Mouse (Mus musculus): ENCODE data around the gene Mag. TPM values are rescaled to one million over a fixed set of nuclear protein-coding genes. Genes with fewer than 3 reads are reported as not detected.

Gene Mag
- total RNA-seq, 2 experiments from 2014 or later: 137 to 247 TPM

DNA sequence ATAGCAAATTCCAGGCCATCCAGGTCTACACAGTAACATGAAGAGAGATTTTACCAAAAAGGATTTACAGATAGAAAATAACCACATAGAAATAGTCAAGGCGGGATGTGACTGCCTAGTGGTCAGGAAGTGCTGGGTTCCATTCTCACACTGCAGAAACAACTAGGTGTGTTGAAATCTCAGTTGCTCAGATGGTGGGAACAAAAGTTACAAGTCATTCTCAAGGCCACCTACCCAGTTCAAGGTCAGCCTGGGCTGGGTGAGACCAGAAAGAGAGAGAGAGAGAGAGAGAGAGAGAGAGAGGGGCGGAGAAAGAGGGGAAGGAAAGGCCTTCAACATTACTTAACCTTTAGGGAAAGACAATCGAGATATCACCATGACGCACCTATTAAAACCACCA lies 27.8 kb downstream of the Mag start:
- DNase-seq (ENCODE audit: low spot score in 2 of 2): no peak
- intact Hi-C loops (cut with DNase I): no loop called here

DNA sequence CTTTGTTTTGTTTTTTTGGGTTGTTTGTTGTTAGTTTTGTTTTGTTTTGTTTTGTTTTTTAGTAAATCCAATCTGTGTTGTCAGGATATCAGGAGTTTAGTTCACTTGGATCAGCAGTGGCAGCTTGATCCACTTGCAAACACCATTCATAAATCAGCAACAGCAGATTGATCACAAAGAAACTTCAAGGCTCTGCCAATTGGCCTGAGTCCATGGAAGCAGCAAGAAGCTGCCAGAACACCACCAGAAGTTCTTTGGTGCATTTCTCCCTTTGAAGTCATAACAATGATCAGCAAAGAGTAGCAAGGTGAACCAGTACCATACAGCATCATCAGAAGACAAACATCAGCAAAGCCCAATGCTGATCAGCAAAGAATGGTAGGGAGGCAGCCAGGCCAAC lies 30.6 kb downstream of the Mag start:
- no peak for DNase-seq (ENCODE audit: low spot score in 2 of 2)
- intact Hi-C loops (cut with DNase I): no loop called here

DNA sequence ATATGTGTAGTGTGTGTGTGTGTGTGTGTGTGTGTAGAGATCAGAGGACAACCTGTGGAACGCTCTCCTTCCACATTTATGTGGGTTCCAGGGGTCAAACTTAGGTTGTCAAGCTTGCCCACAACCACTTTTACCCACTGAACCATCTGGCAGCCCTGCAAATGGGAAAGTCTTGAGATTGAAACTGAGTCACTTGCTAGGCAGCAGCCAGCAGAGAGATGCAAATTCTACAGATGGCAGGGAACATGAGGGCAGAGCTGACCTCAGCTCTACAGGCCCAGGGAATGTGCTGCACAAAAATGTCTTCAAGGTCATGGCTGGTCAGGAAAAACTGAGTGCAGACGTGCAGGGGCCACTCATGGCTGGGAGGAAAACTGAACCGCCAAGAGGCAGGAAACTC lies 33.3 kb downstream of the Mag start:
- intact Hi-C loops (cut with DNase I): no loop called here
- no peak for DNase-seq (ENCODE audit: low spot score in 2 of 2)

DNA sequence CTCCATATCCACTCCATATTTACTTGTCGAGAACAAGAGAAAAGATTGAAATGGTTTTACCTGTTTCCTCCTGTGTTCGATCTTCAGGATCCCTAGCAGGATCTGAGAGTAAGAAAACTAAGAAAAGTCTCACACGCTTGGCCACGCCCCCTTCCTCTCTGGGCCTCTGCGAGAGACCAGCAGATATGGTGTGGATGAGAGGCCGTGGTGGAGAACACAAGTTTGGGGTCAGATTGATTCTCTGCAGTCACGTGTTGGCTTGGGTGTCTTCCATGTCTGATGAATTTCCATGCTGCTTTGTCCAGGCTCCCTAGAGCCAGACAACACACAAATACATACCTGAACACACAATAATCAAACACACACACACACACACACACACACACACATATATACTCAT lies 34.5 kb downstream of the Mag start, which contains the start of gene Cd22:
Gene Cd22 (minus strand): TSS at position 167 of the 400 bp plus-strand sequence.
- intact Hi-C loops (cut with DNase I): no loop called here
- DNase-seq (ENCODE audit: low spot score in 2 of 2): no peak

DNA sequence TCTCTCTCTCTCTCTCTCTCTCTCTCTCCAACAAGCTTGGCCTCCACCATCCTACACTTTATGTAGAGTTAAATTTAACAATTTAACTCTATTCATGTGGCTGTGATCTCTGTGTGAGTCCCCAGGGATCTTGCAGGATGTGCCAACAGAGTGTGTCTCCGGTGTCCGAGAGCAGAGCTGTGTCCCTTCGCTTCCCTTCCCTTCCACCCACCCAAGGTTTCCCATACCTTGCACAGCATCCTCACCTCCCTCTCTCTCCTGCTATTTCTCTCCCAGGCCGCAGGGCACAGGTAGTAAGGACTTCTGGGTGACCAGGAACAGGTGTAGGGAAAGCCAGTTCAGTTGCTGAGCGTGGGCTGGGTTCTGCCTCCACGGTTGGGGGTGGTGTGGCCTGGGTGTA lies 35.7 kb downstream of the Mag start:
- no peak for DNase-seq (ENCODE audit: low spot score in 2 of 2)
- intact Hi-C loops (cut with DNase I): no loop called here

DNA sequence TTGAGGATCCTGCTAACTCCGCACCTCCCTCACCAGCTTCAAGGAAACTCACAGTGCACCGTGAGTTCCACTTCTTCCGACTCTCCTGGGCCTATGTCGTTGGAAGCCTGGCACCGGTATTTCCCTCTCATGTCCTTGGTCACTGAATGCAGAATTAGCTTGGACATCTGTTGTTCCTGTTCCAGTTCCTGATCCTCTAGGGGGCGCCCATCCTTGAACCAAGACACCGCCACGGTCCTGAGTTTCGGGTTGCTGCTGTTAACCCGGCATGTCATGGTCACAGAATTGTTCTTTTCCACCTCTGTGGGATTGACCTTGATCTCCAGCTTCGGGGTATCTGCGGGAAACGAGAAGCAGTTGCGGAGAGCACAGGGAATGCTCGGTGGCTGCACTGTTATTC lies 41.6 kb downstream of the Mag start:
- DNase-seq (ENCODE audit: low spot score in 2 of 2): peak; percentile 14 to 54
- intact Hi-C loops (cut with DNase I): loop anchor here (1.0 kb wide), 1 partner anchor 101 kb away; no protein-coding TSS in a partner anchor

DNA sequence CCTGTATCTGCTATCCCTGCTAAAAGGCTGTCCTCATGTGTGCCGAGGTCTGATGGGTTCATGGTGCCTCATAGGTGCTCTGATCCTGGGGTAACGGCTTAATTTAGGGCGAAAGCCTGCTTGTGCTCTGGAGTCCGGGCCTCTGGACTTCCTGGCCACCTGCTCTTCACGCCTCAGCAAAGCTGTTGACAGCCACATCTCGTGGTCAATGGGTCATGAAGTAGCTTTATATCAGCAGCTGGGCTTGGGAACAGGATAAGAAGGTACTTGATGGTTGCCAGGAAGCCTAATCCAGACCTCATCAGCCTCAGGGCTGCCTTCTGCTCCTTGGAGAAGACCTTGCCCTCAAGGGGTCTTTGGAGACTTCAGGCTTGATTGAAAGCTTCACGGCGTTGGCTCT lies 51.3 kb downstream of the Mag start:
- DNase-seq (ENCODE audit: low spot score in 2 of 2): no peak
- intact Hi-C loops (cut with DNase I): loop anchor here (10.0 kb wide), 1 partner anchor 199 kb away; the partner anchor contains the start of gene Haus5

DNA sequence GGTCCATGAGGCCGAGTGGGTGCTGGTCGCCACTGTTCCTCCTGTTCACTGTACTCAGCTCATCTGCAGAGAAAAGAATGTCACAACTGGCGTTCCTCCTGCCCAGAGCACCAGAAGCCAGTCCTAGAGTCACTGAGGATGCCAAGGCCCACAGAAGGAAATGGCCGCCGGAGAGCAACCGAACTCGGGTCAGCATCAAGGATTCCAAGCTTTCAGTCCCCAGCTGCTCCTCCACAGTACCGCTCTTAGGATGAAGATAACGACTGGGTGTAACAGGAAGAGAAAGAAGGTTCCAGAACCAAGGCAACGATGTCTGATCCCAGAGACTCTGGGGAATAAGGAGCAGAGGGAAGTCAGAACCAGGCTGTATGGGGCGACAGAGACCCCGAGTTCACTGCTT lies 53.2 kb downstream of the Mag start, which contains the start of gene Ffar1:
Gene Ffar1 (minus strand): TSS at position 101 of the 400 bp plus-strand sequence.
- DNase-seq (ENCODE audit: low spot score in 2 of 2): no peak
- intact Hi-C loops (cut with DNase I): loop anchor here (10.0 kb wide), 1 partner anchor 197 kb away; the partner anchor contains the start of gene Haus5

DNA sequence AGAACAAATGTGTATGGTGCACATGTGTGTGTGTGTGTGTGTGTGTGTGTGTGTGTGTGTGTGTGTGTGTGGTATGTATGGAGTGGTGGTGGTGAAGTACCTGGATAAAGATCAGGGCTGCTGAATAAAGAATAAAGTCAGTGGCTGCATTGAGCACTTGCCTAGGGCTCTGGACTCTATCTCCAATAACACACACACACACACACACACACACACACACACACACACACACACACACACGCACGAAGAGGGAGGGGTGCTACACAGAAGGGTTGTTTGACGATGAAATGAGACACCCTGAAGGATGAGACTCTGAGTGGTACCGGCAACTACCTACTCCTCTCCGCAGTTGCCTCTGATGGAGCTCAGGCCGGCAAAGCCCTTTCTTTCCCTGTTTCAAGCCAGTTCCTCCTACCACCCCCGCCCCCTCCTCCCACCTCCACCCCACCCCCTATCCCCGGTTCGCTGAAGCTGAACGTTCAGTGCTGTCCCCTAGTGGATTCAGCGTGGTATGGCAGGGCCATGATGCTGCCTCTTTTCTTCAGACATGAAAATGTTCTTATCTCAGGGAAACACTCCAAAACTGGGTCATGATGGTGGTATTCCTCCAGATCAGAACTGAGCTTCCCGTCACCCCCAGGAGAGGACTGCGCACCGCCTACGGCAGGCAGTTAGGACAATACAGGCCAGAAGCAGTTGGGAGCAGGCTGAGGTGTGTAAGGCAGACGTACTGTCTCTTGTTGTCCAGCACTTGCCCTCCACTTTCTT lies 54.9 kb downstream of the Mag start:
- DNase-seq (ENCODE audit: low spot score in 2 of 2): peak; percentile 32 to 43
- intact Hi-C loops (cut with DNase I): loop anchor here (5.0 to 10.0 kb wide), 2 partner anchors 48 to 195 kb away; partner anchors contain the start of gene Haus5

DNA sequence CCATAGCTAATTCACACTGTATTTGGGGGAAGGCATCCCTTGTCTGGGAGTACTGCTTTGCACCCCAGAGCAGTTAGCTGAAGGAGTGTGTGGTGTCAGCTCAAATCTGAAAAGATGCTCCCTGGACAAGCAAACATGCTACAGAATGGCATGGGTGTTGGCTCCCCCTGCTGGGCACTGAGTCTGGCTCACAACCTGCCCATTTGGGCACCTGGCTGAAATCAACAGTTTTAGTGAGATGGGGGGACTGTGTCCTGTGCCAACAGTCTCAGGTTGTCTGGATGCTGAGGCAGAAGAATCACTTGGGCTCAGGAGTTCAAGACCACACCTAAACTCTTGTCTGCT lies 55.4 kb downstream of the Mag start:
- intact Hi-C loops (cut with DNase I): loop anchor here (5.0 kb wide), 1 partner anchor 47 kb away; no protein-coding TSS in a partner anchor
- DNase-seq (ENCODE audit: low spot score in 2 of 2): peak; percentile 69 to 72

DNA sequence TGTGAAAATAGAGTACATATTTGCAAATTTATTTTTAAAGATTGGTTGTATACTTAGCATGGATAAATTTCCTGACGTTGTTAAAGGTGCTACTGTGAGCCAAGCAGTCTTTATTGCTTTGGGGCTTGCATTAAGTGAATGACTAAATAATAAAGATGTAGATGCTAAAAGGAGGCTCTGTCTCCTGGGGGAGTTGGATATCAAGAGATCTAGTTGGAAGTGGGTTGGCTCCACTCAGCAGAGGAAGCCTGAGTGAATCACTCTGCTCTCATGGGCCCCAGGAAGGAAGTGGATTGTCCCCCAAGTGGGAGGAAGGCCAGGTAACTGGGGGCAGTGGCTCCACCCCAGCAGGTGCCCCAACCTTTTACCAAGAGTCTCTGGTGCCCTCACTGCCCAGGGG lies 56.9 kb downstream of the Mag start:
- no peak for DNase-seq (ENCODE audit: low spot score in 2 of 2)
- intact Hi-C loops (cut with DNase I): loop anchor here (5.0 kb wide), 1 partner anchor 45 kb away; no protein-coding TSS in a partner anchor

DNA sequence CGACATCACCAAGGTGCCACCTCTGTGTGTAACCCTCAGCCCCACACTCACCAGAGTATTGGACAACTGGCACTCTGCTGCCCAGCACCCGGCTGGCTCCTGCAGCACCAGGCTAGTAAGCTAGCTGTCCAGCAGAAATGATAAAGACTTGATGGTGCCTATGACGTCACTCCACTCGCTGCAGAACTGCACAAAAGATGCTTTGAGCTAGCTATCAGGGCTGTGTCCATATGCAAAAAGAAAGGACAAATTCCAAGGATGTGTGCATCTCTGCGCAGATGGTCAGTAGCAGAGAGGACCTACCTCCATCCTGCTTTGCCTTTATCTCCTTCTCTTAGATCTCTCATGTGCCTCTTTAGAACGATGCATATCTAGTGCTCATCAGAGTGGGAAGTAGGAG lies 58.6 kb downstream of the Mag start, which contains the start of gene Ffar3:
Gene Ffar3 (minus strand): TSS at position 101 of the 400 bp plus-strand sequence.
- no peak for DNase-seq (ENCODE audit: low spot score in 2 of 2)
- intact Hi-C loops (cut with DNase I): loop anchor here (5.0 kb wide), 1 partner anchor 44 kb away; no protein-coding TSS in a partner anchor

DNA sequence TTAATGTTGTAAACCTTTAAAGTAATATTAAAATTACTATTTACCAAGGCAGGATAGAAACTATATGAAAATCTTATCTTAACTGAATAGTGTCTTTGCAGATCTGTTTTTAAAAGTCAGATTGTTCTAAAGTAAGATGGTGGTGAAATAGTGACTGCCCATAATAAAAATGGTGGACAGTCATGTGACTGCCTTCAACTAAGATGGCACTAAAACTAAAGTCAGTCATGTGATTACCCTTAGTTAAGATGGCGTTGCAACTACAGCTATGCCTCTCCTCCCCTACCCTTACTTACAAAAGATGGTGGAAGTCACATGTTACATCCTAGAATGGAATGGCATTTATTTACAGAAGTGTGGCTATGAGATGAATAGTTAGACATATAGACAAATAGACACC lies 63.3 kb downstream of the Mag start:
- intact Hi-C loops (cut with DNase I): no loop called here

More for the DNA sequence above, 63.3 kb downstream of the Mag start:
- DNase-seq (ENCODE audit: low spot score in 2 of 2): no peak

Other genes with a start within 250 kb of the Mag start
- gene Haus5, start 249.9 kb downstream of the Mag start, total RNA-seq (2021): 1 to 10 TPM; 4.0 to 5.7 TPM
- not detected for gene Pmis2, start 243.3 kb downstream of the Mag start, total RNA-seq (2021)
- gene 2200002J24Rik, start 215.9 kb downstream of the Mag start, total RNA-seq (2021): not detected
- gene Atp4a, start 202.7 kb downstream of the Mag start, total RNA-seq (2021): under 1 TPM; 0.23 to 0.47 TPM
- 100 to 1,000 TPM; 114 to 115 TPM for gene Tmem147, start 185.3 kb downstream of the Mag start, total RNA-seq (2021)
- under 1 TPM in 1 of 2 experiments, not detected in 1; 0.35 TPM for gene Gapdhs, start 171.2 kb downstream of the Mag start, total RNA-seq (2021)
- gene Sbsn, start 163.4 kb downstream of the Mag start, total RNA-seq (2021): 1 to 10 TPM; 5.5 to 7.9 TPM
- gene Dmkn, start 151.1 kb downstream of the Mag start, total RNA-seq (2021): 1 to 10 TPM; 2.6 to 3.6 TPM
- not detected for gene Krtdap, start 127.0 kb downstream of the Mag start, total RNA-seq (2021)
- not detected for gene Ffar2, start 91.1 kb downstream of the Mag start, total RNA-seq (2021)
- gene Ffar3, start 58.7 kb downstream of the Mag start, total RNA-seq (2021): not detected
- gene Ffar1, start 53.3 kb downstream of the Mag start, total RNA-seq (2021): not detected
- not detected for gene Cd22, start 34.5 kb downstream of the Mag start, total RNA-seq (2021)
- not detected for gene Hamp2, start 9.8 kb upstream of the Mag start, total RNA-seq (2021)
- not detected for gene Hamp, start 29.2 kb upstream of the Mag start, total RNA-seq (2021)
- 100 to 1,000 TPM; 135 to 147 TPM for gene Usf2, start 41.9 kb upstream of the Mag start, total RNA-seq (2021)
- 1 to 10 TPM; 7.0 to 9.8 TPM for gene Lsr, start 58.6 kb upstream of the Mag start, total RNA-seq (2021)
- not detected for gene Fam187b, start 58.9 kb upstream of the Mag start, total RNA-seq (2021)
- gene Fxyd5, start 127.6 kb upstream of the Mag start, total RNA-seq (2021): 10 to 100 TPM; 19.8 to 39.0 TPM
- 100 to 1,000 TPM; 184 to 245 TPM for gene Fxyd7, start 136.6 kb upstream of the Mag start, total RNA-seq (2021)
- gene Fxyd1, start 142.3 kb upstream of the Mag start, total RNA-seq (2021): 10 to 100 TPM; 75.9 to 86.2 TPM
- 10 to 100 TPM; 27.4 to 28.7 TPM for gene Lgi4, start 144.5 kb upstream of the Mag start, total RNA-seq (2021)
- not detected for gene Fxyd3, start 161.8 kb upstream of the Mag start, total RNA-seq (2021)
- 1 to 10 TPM; 2.1 to 4.5 TPM for gene Hpn, start 200.4 kb upstream of the Mag start, total RNA-seq (2021)
- gene Scn1b, start 212.1 kb upstream of the Mag start, total RNA-seq (2021): 100 to 1,000 TPM; 640 to 844 TPM
- gene Gramd1a, start 241.0 kb upstream of the Mag start, total RNA-seq (2021): 100 to 1,000 TPM in 1 of 2 experiments, 10 to 100 TPM in 1; 94.0 to 120 TPM

All from left cerebral cortex, postnatal 36 days (tissue).